In the genomic region with DNA sequence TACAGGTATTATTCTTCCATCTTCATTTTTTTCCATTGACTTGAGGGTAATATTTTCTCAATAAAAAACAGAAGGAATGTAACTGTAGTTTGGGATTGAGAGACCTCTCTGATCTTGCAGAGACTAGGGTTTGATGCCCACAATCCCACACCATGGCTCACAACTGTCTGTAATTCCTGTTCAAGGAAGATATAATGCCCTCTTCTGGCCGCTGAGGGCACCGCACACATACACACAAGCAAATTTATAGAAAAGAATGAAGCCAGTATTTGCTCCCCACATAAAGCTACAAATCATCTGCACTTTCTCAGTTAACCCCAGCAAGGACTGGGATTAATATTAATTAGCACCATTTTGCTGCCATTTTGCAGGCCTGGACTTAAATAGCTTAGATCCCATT, we compare ENCODE assay signal across 9 mouse cellular contexts.
DNase-seq lines count a peak whose midpoint lies in the region; ATAC-seq and TF ChIP-seq lines count a peak whose summit lies in the region.
"Had no signal": no experiment of that assay in that cellular context is flagged by ENCODE, and none has a peak within 500 bp of the region (broad histone marks: within the 10 kb centered on the region; RNA-seq: fewer than 3 reads in every experiment).

No protein-coding gene starts in this region.

- H3K9ac ChIP-seq in limb, embryonic 11.5 days (ENCODE audit: low read length): no peak overlapping the region
- H3K9ac ChIP-seq: limb, embryonic 12.5 days had no signal

- no peak for ATAC-seq in limb, embryonic 11.5 days (ENCODE audit: insufficient number of reproducible peaks, low FRiP score, low TSS enrichment, low read depth)

- H3K4me3 ChIP-seq in limb, embryonic 11.5 days (ENCODE audit: low read depth, low read length): no peak overlapping the region
- H3K4me3 ChIP-seq in limb, embryonic 10.5 days: no peak overlapping the region
- H3K4me3 ChIP-seq in E14TG2a.4 (replicated peaks; ENCODE audit: low read length): no peak overlapping the region
- H3K4me3 ChIP-seq: limb, embryonic 12.5 days had no signal

- H3K27me3 ChIP-seq in limb, embryonic 11.5 days (ENCODE audit: control insufficient read depth, insufficient read depth, low read length): no peaks in the 10 kb centered on the region
- no peaks in the 10 kb centered on the region for H3K27me3 ChIP-seq in limb, embryonic 10.5 days (ENCODE audit: low read depth, poor library complexity, severe bottlenecking)
- H3K27me3 ChIP-seq in E14TG2a.4 (ENCODE audit: insufficient read depth, low read length): no peaks in the 10 kb centered on the region
- H3K27me3 ChIP-seq: limb, embryonic 12.5 days had no signal

- H3K9me3 ChIP-seq in limb, embryonic 11.5 days (ENCODE audit: control insufficient read depth, low read length): no peaks in the 10 kb centered on the region
- no peaks in the 10 kb centered on the region for H3K9me3 ChIP-seq in limb, embryonic 10.5 days (replicated peaks)
- H3K9me3 ChIP-seq in E14TG2a.4 (ENCODE audit: low read length): no peaks in the 10 kb centered on the region

- H3K4me1 ChIP-seq in limb, embryonic 11.5 days (ENCODE audit: control insufficient read depth, insufficient read depth, low read length): no peaks in the 10 kb centered on the region
- no peaks in the 10 kb centered on the region for H3K4me1 ChIP-seq in limb, embryonic 10.5 days
- H3K4me1 ChIP-seq in E14TG2a.4 (replicated peaks; ENCODE audit: low read depth, low read length): no peaks in the 10 kb centered on the region
- H3K4me1 ChIP-seq: limb, embryonic 12.5 days had no signal

- H3K4me2 ChIP-seq in limb, embryonic 11.5 days (ENCODE audit: low read depth, severe bottlenecking): no peak overlapping the region
- H3K4me2 ChIP-seq: limb, embryonic 12.5 days had no signal

- H3K27ac ChIP-seq in limb, embryonic 11.5 days (replicated peaks; ENCODE audit: low read depth, low read length): no peak overlapping the region
- no peak overlapping the region for H3K27ac ChIP-seq in limb, embryonic 10.5 days
- H3K27ac ChIP-seq: limb, embryonic 12.5 days had no signal

- peak; percentile 58 to 70 for DNase-seq in cerebellum, postnatal 14 days
- no peak for DNase-seq in cerebellum, adult 11 months
- DNase-seq in limb, embryonic 11.5 days (ENCODE audit: low spot score): peak; percentile 31
- DNase-seq in limb, embryonic 10.5 days (ENCODE audit: low spot score): no peak
- DNase-seq in forelimb bud, embryonic 11.5 days (ENCODE audit: low read depth, low spot score): peak; percentile 23
- no peak for DNase-seq in urinary bladder, postnatal 10 days (ENCODE audit: low spot score)
- no peak for DNase-seq in ovary, postnatal 10 days (ENCODE audit: low spot score)

- no peaks in the 10 kb centered on the region for H3K36me3 ChIP-seq in limb, embryonic 11.5 days (ENCODE audit: control insufficient read depth, insufficient read depth, low read length)
- H3K36me3 ChIP-seq in limb, embryonic 10.5 days: no peaks in the 10 kb centered on the region
- H3K36me3 ChIP-seq in E14TG2a.4 (ENCODE audit: insufficient read depth, low read length): no peaks in the 10 kb centered on the region
- H3K36me3 ChIP-seq: limb, embryonic 12.5 days had no signal

- peak; percentile 63 for TF ChIP-seq CTCF in E14TG2a.4 (conservative IDR thresholded peaks at IDR 0.05; ENCODE audit: low read length)

- 56% methylated on average over 2 of the region's 2 CpGs for WGBS in limb, embryonic 11.5 days
- WGBS in limb, embryonic 10.5 days: 63% methylated on average over 2 of the region's 2 CpGs

Comparison
In these comparisons a context has a peak if more than half of its experiments do, and no peak if none do; other contexts are left out.
1. DNase-seq: peak in cerebellum, postnatal 14 days (2 of 2), limb, embryonic 11.5 days (single experiment) and forelimb bud, embryonic 11.5 days (single experiment); none in cerebellum, adult 11 months (single experiment), limb, embryonic 10.5 days (single experiment), urinary bladder, postnatal 10 days (single experiment) and ovary, postnatal 10 days (single experiment).